Mouse (Mus musculus) embryonic facial prominence, embryonic 15.5 days (tissue): ENCODE results near the gene Col23a1. TPM values are rescaled to one million over a fixed set of nuclear protein-coding genes. Genes with fewer than 3 reads are reported as not detected.

Experiments
- ATAC-seq: fragments of 200-750 bp; cut with Nextera tagmentation; 2 replicates; pipeline ENCODE4 v1.8.0; 2017; ENCODE audit warnings: low read depth, moderate TSS enrichment; ENCODE audit not compliant: insufficient number of reproducible peaks, low FRiP score, low TSS enrichment
- H3K27ac ChIP-seq: fragments of 300-500 bp; sonication (generic); replicated peaks from 2 replicates; pipeline ENCODE4 v1.5.1; 2015; ENCODE audit warnings: mild to moderate bottlenecking, inconsistent platforms
- H3K27me3 ChIP-seq: fragments of 300-500 bp; sonication (generic); 2 replicates; pipeline ENCODE4 v1.6.1; 2015; ENCODE audit warnings: inconsistent platforms
- H3K36me3 ChIP-seq: fragments of 300-500 bp; sonication (generic); 2 replicates; pipeline ENCODE4 v1.6.1; 2015; ENCODE audit warnings: mild to moderate bottlenecking, inconsistent platforms
- H3K4me1 ChIP-seq: fragments of 300-500 bp; sonication (generic); 2 replicates; pipeline ENCODE4 v1.6.1; 2015; ENCODE audit warnings: inconsistent platforms
- H3K4me2 ChIP-seq: fragments of 300-500 bp; sonication (generic); replicated peaks from 2 replicates; pipeline ENCODE4 v1.6.1; 2015; ENCODE audit warnings: mild to moderate bottlenecking, inconsistent platforms
- H3K4me3 ChIP-seq: fragments of 300-500 bp; sonication (generic); replicated peaks from 2 replicates; pipeline ENCODE4 v1.5.1; 2015; ENCODE audit warnings: mild to moderate bottlenecking, inconsistent platforms
- H3K9ac ChIP-seq: fragments of 300-500 bp; sonication (generic); 2 replicates; pipeline ENCODE4 v1.6.1; 2015; ENCODE audit warnings: inconsistent platforms
- H3K9me3 ChIP-seq: fragments of 300-500 bp; sonication (generic); replicated peaks from 2 replicates; pipeline ENCODE4 v1.6.1; 2016; ENCODE audit warnings: inconsistent platforms
- WGBS: fragments of 180-500 bp; shearing (Covaris S2); methylation state at CpG from one replicate; pipeline ENCODE4 v1.1.7; 2015; 5-methylcytosine and 5-hydroxymethylcytosine counted together
- polyA plus RNA-seq: library from polyadenylated mRNA; unstranded; fragments of >200 nt; fragmentation: Nextera tagmentation; extraction: Ambion mirVana; gene quantifications from 2 replicates; pipeline ENCODE4 v1.2.1, GENCODE M21; 2015

Gene Col23a1
- polyA plus RNA-seq, 1 experiment from 2014 or later = 26.2 TPM

GRCm38 (mm10) chr11:51459569-51460043 lies 169.9 kb downstream of the Col23a1 start:
- Histone ChIP-seq H3K9me3 (no peaks in the 10 kb centered on the region), H3K27ac (peak overlapping the region; percentile 48), H3K4me3 (no peak overlapping the region), H3K9ac (no peak overlapping the region), H3K4me1 (peaks cover 20% of the 10 kb centered on the region), H3K36me3 (no peaks in the 10 kb centered on the region), H3K27me3 (no peaks in the 10 kb centered on the region), H3K4me2 (no peak overlapping the region)
- ATAC-seq = peak; percentile 71
- WGBS = 29% methylated on average over 8 of the region's 8 CpGs

GRCm38 (mm10) chr11:51468737-51469136 lies 179.0 kb downstream of the Col23a1 start:
- Histone ChIP-seq H3K27me3 (no peaks in the 10 kb centered on the region), H3K9me3 (no peaks in the 10 kb centered on the region), H3K36me3 (no peaks in the 10 kb centered on the region), H3K4me2 (peak overlapping the region; percentile 28), H3K4me3 (no peak overlapping the region), H3K9ac (no peak overlapping the region), H3K4me1 (peaks cover 37% of the 10 kb centered on the region), H3K27ac (peak overlapping the region; percentile 29; the same call in 1 of the 2 replicates)
- 32% methylated on average over 6 of the region's 6 CpGs for WGBS
- ATAC-seq = 0 out of 2 replicates have a peak, but pooled peaks have one; percentile 22

- no peak overlapping the region for H3K4me3 ChIP-seq
- peak overlapping the region; percentile 28 for H3K4me2 ChIP-seq
- H3K36me3 ChIP-seq = no peaks in the 10 kb centered on the region
- no peaks in the 10 kb centered on the region for H3K9me3 ChIP-seq
- H3K27ac ChIP-seq = peak overlapping the region; percentile 29; the same call in 1 of the 2 replicates
- 27% methylated on average over 13 of the region's 13 CpGs for WGBS
- H3K9ac ChIP-seq = no peak overlapping the region
- peaks cover 37% of the 10 kb centered on the region for H3K4me1 ChIP-seq
- H3K27me3 ChIP-seq = no peaks in the 10 kb centered on the region
- 0 out of 2 replicates have a peak, but pooled peaks have one; percentile 35 for ATAC-seq
These were observed 179.7 kb downstream of the Col23a1 start for GRCm38 (mm10) chr11:51469341-51469831.

DNA sequence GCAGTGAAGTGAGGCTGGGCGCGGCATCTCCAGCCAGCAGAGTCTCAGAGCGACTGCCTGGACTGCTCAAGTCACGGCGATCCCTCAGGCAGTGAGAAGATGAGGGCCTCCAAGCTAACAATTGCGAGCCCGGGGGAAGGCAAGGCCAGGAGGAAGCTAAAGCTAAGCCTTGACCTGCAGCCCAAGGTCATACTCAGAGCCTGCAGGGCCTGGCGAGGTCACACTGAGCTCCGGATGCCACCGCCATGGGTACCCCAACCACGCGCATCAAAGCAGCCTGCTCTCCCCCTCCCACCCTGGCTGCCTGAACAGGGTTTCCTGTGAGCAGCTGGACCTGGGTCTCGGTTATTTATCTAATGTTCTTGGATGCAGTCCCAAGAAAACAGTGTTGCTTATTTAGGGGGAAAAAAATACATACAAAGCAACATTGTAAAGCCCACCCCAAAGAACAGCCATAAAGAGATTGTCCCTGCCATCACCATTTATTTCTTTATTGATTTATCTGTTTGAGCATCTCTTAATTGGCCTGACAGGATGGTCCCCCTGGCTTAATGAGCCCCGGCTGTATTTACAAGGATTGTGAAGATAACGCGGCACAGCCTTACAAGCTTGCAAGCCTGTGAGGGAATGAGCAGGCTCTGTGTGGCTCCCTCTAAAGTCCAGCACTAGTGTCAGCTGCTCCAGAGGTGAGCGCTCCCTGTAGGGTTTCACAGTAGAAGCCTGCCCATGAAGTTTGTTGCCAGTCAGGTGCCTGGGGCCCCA lies 180.8 kb downstream of the Col23a1 start:
- Histone ChIP-seq H3K4me1 (peaks cover 37% of the 10 kb centered on the region), H3K4me3 (no peak overlapping the region), H3K27me3 (no peaks in the 10 kb centered on the region), H3K4me2 (peak overlapping the region; percentile 11; the same call in 1 of the 2 replicates), H3K9ac (no peak overlapping the region), H3K9me3 (no peaks in the 10 kb centered on the region), H3K27ac (no peak overlapping the region), H3K36me3 (no peaks in the 10 kb centered on the region)
- 0 out of 2 replicates have a peak, but pooled peaks have one; percentile 25 for ATAC-seq
- 25% methylated on average over 17 of the region's 17 CpGs for WGBS

GRCm38 (mm10) chr11:51473686-51474085 lies 184.0 kb downstream of the Col23a1 start:
- H3K4me3 ChIP-seq = no peak overlapping the region
- H3K4me2 ChIP-seq = no peak overlapping the region
- H3K9ac ChIP-seq = no peak overlapping the region
- no peak for ATAC-seq
- no peaks in the 10 kb centered on the region for H3K36me3 ChIP-seq
- no peaks in the 10 kb centered on the region for H3K9me3 ChIP-seq
- H3K27me3 ChIP-seq = no peaks in the 10 kb centered on the region
- WGBS = 66% methylated on average over 2 of the region's 2 CpGs
- H3K27ac ChIP-seq = no peak overlapping the region
- H3K4me1 ChIP-seq = peaks cover 43% of the 10 kb centered on the region

DNA sequence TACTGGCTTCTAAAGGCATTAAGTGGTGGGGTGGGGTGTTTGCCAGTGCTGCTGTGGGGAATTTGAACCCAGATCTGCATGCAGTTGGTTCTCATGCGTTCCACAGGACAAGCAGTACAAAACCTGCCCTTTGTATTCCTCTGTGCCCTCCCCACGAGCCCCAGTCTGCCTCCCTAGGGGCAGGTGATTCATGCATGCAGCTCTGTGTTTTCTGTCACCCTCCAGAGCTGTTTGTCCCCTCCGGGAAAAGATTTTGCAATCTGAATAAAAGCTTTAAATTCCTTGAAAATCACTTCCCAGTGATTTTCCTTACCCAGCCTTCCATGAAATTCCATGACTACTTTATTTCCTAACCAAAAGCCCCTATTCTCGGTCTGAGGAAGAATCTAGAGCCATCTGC lies 186.8 kb downstream of the Col23a1 start:
- H3K4me1 ChIP-seq = peaks cover 18% of the 10 kb centered on the region
- H3K9me3 ChIP-seq = no peaks in the 10 kb centered on the region
- no peak overlapping the region for H3K27ac ChIP-seq
- no peak overlapping the region for H3K9ac ChIP-seq
- no peak overlapping the region for H3K4me3 ChIP-seq
- ATAC-seq = no peak
- no peaks in the 10 kb centered on the region for H3K36me3 ChIP-seq
- no peak overlapping the region for H3K4me2 ChIP-seq
- 48% methylated on average over 4 of the region's 4 CpGs for WGBS
- no peaks in the 10 kb centered on the region for H3K27me3 ChIP-seq

DNA sequence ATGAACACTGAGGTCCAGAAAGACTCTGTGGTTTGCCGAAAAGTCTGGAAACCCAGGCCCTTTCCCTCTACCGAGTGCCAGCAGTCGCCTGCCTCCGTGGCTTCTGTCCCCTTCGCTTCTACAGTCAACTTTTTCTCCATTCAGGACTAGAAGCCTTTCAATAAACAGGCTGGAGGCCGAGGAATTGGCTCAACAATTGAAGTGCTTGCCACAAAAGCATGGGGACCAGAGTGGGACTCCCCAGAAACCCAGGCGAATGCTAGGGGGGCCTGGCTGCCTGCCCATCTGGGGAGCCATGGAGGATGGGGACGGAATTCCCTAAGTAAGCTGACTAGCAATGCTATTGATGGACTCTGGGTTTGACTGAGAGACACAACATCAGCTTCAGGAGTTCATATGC lies 187.9 kb downstream of the Col23a1 start:
- Histone ChIP-seq H3K9me3 (no peaks in the 10 kb centered on the region), H3K4me3 (no peak overlapping the region), H3K27ac (peak overlapping the region; percentile 17; the same call in 1 of the 2 replicates), H3K36me3 (no peaks in the 10 kb centered on the region), H3K4me1 (peaks cover 18% of the 10 kb centered on the region), H3K9ac (no peak overlapping the region), H3K27me3 (no peaks in the 10 kb centered on the region), H3K4me2 (no peak overlapping the region)
- no peak for ATAC-seq
- 57% methylated on average over 8 of the region's 8 CpGs for WGBS

- Histone ChIP-seq H3K36me3 (no peaks in the 10 kb centered on the region), H3K4me3 (no peak overlapping the region), H3K4me2 (no peak overlapping the region), H3K4me1 (peaks cover 24% of the 10 kb centered on the region), H3K27me3 (no peaks in the 10 kb centered on the region), H3K9me3 (no peaks in the 10 kb centered on the region), H3K27ac (no peak overlapping the region), H3K9ac (no peak overlapping the region)
- no peak for ATAC-seq
- 53% methylated on average over 3 of the region's 3 CpGs for WGBS
These were observed 192.5 kb downstream of the Col23a1 start for GRCm38 (mm10) chr11:51482251-51482650.

DNA sequence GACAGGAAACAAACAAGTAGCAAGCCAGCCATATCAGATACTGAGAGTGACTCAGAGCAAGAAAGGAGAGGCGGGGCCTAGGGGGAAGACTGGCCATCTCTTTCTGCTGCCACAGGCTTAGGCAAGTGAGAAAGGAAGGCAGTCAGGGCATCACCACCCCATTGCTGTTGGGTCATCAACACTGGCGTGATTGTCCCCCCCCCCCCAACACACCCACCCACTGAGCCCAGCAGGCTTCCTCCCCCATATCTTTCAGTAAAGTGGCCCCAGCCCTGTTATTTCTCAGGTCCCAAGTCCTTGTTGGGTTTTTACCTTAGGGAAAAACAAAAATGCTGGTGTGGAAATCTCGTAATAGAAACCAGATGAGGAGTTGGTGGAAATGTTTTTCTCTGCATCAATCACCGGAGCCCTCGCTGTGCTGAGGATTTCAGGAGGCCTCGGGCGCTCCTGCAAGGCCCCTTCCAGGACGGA lies 195.4 kb downstream of the Col23a1 start:
- H3K4me3 ChIP-seq = no peak overlapping the region
- WGBS = 25% methylated on average over 8 of the region's 8 CpGs
- no peak overlapping the region for H3K4me2 ChIP-seq
- H3K9ac ChIP-seq = no peak overlapping the region
- no peaks in the 10 kb centered on the region for H3K36me3 ChIP-seq
- ATAC-seq = no peak
- peaks cover 19% of the 10 kb centered on the region for H3K4me1 ChIP-seq
- H3K27me3 ChIP-seq = no peaks in the 10 kb centered on the region
- H3K9me3 ChIP-seq = no peaks in the 10 kb centered on the region
- 0 out of 2 replicates have a peak overlapping the region, but pooled peaks have one; percentile 13 for H3K27ac ChIP-seq

DNA sequence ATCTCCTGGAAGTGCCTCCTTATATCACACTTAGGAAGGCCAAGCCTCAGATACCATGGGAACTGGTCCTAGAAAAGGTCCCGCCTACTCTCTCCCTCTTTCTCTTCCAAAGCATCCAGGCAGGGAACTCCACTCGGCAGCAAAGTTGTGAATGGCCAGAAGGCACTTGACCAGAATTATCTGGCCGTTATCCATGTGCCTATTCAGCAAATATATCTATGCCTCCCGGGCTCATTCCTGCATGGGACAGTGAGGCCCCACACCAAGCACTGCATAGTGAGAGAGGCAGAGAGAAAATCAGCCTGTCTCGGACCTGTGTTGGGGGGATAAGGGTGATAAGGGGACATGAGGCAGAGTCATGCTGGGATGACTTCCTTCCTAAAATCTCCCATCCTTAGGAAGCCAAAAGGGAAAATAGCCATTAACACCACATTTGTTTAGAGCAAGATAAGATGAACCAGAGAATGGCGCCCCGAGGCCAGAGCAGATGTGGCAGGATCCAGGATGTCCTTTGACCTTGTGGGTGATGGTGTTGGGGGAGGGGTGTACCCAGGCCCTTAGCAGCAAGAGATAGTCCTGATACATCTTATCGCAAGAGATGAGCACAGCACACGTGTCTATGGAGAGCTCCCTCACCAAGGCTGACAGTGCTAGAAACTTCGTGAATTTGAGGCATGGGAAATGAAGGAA lies 196.2 kb downstream of the Col23a1 start:
- Histone ChIP-seq H3K4me1 (peaks cover 19% of the 10 kb centered on the region), H3K36me3 (no peaks in the 10 kb centered on the region), H3K9ac (no peak overlapping the region), H3K4me2 (no peak overlapping the region), H3K9me3 (no peaks in the 10 kb centered on the region), H3K4me3 (no peak overlapping the region), H3K27me3 (no peaks in the 10 kb centered on the region), H3K27ac (0 out of 2 replicates have a peak overlapping the region, but pooled peaks have one; percentile 13)
- WGBS = 52% methylated on average over 10 of the region's 10 CpGs
- no peak for ATAC-seq

GRCm38 (mm10) chr11:51488813-51489212 lies 199.1 kb downstream of the Col23a1 start:
- H3K9ac ChIP-seq = no peak overlapping the region
- no peak for ATAC-seq
- 43% methylated on average over 9 of the region's 9 CpGs for WGBS
- no peaks in the 10 kb centered on the region for H3K27me3 ChIP-seq
- no peaks in the 10 kb centered on the region for H3K36me3 ChIP-seq
- no peak overlapping the region for H3K27ac ChIP-seq
- H3K9me3 ChIP-seq = no peaks in the 10 kb centered on the region
- H3K4me3 ChIP-seq = no peak overlapping the region
- no peak overlapping the region for H3K4me2 ChIP-seq
- peaks cover 19% of the 10 kb centered on the region for H3K4me1 ChIP-seq
